Mouse (Mus musculus): ENCODE data around the gene Rab31.

The Rab31 gene

GRCm38 (mm10) chr17:65739874-65740725, 32.5 kb downstream of the Rab31 start:
- no peak for DNase-seq (ENCODE audit: low spot score in 2 of 2)

GRCm38 (mm10) chr17:65737622-65738021, 34.9 kb downstream of the Rab31 start:
- DNase-seq (ENCODE audit: low spot score in 2 of 2): no peak

DNA sequence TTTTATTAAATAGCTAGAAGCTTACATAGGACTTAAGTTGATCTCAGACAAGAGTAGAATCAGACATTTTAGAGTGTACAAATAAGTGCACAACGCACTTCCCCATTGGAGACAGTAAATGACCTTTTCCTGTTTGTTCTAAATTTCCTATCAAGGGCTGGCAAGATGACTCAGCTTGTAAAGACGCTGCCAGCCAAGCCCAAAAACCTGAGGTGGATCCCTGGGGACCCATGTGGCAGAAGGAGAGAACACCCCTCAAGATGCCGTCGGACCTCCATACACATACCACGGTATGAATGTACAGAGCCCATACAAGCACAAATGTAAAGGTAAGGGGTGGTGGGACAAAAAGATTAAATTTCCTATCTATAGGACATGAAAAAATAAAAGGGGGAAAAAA, 35.4 kb downstream of the Rab31 start:
- DNase-seq (ENCODE audit: low spot score in 2 of 2): no peak

DNA sequence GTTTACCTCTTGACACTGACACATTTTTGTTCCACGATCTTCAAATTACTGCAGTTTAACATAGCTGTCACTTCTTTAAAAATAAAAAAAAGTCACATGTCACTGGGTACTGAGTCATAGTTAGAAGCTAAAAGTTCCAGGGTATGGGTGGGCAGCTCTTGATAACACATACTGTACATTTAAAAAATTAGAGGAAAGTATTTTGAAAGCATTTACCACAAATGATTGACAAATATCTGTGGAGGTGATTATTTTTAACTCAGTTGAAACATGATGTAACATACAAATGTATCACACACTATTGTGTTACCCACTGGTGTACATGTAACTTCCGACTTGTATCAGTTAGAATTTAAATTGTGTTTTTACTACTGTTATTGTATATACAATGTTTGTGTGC, 37.5 kb downstream of the Rab31 start:
- no peak for DNase-seq (ENCODE audit: low spot score in 2 of 2)

- no peak for DNase-seq (ENCODE audit: low spot score in 2 of 2)
Measured at GRCm38 (mm10) chr17:65732666-65733065, 39.9 kb downstream of the Rab31 start.

DNA sequence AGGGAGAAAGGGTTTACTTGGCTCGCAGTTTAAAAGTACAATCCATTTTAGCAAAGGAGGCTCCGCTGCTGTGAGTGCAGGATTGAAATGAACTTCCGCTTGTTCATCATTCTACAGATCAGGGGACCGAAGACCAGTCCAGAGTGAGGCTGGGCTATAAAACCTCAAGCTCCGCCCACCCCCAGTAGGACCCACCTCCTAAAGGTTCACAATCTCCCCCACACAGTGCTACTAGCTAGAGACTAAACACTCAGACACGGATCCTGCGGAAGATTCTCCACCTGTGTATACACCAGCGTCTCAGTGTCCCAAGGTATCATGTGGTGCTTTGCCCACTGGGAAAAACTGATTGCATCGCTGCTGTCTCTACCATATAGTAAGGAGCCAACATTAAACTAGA, 40.8 kb downstream of the Rab31 start:
- DNase-seq (ENCODE audit: low spot score in 2 of 2): no peak

- peak in 1 of 2 experiments; percentile 38 for DNase-seq (ENCODE audit: low spot score in 2 of 2)
Measured at GRCm38 (mm10) chr17:65729945-65730741, 42.4 kb downstream of the Rab31 start.

DNA sequence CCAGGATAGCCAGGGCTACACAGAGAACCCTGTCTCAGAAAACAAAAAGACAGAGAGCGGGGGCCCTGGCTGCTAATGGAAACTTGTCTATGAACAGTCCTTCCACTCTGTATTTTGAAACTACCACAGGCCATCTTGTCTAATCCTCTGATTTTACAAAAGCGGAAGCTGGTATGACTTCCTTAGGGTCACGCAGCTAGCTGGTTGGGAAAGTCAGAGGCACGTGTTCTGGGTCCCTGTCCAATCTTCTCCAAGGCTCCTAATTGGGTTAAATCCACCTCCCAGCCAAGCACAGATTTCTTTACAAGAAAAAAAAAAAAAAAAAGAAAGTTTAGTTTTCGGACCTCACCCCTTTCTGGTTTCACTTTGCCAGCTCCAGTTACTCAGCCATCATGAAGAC, 45.8 kb downstream of the Rab31 start:
- DNase-seq (ENCODE audit: low spot score in 2 of 2): no peak

DNA sequence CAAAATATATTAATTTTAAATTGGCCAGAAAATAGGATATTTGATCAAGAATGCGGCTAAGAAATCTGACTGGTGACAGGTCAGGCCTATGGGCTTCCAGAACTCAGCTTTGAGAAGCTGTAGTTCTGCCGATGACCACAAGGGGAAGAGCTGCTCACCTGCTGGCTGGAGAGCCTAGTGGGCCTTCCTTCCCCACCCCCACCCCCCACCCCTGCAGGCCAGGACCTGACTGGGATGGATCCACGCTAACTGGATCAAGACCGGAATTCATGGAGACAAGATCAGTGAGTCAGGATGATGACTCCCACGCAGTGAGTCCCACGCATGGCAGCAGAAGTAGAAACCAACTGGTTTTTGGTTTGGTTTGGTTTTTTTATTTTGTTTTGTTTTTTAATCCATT, 46.3 kb downstream of the Rab31 start:
- peak in 1 of 2 experiments; percentile 45 for DNase-seq (ENCODE audit: low spot score in 2 of 2)

- no peak for DNase-seq (ENCODE audit: low spot score in 2 of 2)
Measured at GRCm38 (mm10) chr17:65725814-65726213, 46.7 kb downstream of the Rab31 start.

- DNase-seq (ENCODE audit: low spot score in 2 of 2): no peak
Measured at GRCm38 (mm10) chr17:65725381-65725780, 47.2 kb downstream of the Rab31 start.

- peak in 1 of 2 experiments; percentile 67 for DNase-seq (ENCODE audit: low spot score in 2 of 2)
Measured at GRCm38 (mm10) chr17:65724254-65724653, 48.3 kb downstream of the Rab31 start.

DNA sequence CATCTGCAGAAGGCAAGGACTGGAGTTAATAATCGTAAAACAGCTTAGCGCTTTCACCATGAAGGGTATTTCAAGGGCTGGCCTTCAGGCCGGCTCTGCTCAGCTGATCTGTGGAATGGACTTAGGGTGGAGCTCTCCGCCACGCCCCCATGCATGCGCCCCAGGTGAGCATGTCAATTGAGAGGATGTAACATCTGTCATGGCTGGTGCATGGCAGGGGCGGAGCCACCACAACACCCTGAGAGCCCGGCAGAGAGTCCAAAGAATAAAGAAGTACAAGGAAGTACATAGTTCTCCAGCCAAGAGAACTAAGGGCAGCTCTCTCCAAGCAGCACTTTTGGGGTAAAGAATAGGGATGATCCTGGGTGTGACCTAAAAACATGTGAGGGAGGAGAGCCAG, 48.9 kb downstream of the Rab31 start:
- peak in 1 of 2 experiments; percentile 68 for DNase-seq (ENCODE audit: low spot score in 2 of 2)

DNA sequence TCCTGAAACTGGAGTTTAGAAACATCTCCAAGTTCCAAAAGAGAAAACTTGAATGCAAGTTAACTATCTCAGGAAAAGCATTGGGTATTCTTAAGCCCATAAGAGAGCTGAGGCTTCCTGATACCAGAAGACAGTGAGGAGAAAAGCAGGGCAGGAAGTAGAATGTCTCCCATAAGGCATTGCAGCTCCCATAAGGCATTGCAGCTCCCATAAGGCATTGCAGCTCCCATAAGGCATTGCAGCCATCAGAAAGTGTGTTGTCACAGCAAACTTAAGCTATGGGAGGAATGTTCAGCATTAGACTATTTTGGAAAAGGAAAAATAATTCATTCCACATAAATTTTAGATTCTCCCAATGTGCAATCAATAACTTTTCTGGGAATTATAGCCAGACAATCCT, 51.2 kb downstream of the Rab31 start:
- DNase-seq (ENCODE audit: low spot score in 2 of 2): no peak

DNA sequence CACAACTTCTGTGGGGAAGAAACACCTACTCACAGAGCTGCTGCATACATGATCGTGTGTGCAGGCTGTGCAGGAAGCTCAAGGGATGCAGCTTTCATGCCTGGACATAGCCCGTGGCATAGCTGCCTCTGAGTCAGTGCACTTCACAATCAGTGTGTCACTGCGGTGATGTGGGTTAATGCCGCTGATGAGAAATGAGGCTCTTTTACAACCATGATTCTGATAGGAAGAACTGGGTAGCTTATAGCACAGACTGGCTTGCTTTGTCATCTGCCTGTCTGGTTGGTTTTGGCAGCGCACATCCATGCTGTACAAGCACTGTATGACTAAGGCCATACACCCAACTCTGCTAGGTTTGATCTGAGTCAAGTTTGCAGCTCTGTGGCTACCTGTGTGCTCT, 52.7 kb downstream of the Rab31 start:
- DNase-seq (ENCODE audit: low spot score in 2 of 2): no peak

DNA sequence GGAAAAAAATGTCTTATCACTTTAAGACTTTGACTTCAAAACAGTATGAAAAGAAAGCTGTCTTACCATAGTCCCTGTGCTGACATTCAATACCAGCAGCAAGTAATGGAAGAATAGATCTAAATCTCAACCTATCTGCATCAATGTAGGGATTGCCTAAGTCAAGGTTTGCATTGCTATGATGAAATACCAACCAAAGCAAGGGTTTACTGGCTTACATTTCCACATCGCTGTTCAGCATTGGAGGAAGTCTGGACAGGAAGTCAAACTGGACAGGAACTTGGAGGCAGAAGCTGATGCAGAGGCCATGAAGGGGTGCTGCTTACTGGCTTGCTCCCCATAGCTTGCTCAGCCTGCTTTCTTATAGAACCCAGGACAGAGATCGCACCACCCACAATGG, 54.0 kb downstream of the Rab31 start:
- DNase-seq (ENCODE audit: low spot score in 2 of 2): no peak

DNA sequence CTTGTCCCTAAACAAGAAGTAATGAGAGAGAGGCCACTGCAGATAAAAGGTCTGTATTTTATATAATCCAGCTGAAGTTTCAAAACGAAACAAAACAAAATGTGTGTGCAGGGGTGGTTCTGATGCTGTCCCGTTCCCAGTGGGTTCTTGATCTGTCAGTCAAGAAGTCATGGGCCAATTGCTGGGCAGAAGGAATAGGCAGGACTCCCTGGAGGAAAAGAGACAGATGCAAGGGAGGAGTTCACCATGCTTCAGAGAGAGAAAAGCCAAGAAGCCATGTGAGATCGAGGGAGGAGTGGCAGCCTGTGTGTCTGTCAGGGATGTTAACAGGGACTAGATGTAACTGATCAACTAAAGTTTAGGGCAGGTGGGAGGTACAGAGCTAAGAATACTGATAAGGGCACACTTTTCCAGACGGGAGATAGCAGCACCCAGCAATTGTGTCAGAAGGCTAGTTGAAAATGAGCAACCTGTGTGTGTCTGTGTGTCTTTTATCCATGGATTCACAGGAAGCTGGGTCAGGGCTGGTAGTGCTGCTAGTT, 54.8 kb downstream of the Rab31 start:
- no peak for DNase-seq (ENCODE audit: low spot score in 2 of 2)

GRCm38 (mm10) chr17:65714060-65714459, 58.5 kb downstream of the Rab31 start:
- no peak for DNase-seq (ENCODE audit: low spot score in 2 of 2)

DNA sequence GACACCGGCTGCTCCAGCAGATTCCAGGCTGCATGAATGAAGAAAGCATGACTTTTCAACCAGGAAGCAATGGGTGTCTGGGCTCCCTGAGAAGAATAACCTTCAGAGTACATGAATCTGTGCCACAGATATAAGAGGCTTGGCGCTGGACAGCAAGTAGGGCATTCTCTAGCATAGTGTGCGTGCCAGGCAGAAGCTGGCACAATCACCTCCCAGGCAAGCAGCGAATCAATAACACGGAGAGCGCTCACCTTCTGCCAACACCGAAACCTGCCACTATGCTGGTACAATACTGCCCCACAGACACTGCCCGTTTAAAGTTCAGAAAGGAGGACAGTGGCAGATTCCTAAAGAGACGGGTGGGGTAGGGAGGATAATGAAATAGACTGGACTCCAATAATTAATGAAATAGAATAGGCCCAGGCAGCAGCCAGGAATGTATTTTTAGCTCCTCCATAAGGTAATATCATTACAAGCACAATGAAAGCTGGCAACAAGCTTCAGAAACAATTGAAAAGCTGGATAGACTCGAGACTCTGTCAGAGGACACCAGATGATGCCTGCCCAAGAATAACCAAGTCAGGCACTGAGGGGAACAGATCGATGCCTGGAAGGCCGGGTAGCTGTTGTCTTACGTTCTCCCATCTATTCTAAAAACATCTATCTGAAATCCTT, 59.6 kb downstream of the Rab31 start:
- no peak for DNase-seq (ENCODE audit: low spot score in 2 of 2)

DNA sequence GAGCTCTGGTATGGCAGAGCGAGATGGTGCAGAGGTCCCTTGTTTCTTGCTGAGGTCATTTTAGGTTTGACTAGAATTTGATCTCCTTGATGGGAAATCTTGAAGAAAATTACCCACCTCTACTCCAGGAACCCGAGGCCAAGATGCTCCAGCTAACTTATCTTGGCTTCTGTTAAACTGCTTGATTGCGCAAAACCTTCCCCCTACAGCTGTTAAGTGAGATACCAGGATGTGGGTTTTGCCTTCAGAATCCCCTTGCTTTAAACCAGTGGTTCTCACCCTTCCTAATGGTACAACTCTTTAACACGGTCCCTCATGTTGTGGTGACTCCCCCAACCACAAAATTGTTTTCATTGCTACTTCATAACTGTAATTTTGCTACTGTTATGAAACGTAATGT, 60.8 kb downstream of the Rab31 start:
- DNase-seq (ENCODE audit: low spot score in 2 of 2): no peak

DNA sequence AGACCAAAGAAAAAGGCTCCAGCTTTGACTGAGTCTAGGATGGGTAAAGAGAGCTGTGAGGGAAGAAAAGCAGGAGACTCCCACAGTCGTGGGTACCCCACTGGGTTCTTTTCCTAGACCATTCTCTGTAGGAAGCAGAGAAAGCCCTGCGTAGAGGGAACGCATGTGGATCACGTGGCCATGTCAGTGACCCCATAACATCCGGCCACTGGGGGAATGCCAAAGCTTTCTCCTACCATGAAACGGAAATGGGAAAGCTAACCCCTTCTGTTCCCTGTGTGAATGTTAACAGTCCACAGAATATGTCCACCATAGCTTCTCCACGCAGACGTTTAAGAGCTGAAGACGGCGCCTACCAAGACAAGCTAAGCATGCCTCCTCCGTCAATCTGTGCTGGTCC, 62.0 kb downstream of the Rab31 start:
- DNase-seq (ENCODE audit: low spot score in 2 of 2): no peak

GRCm38 (mm10) chr17:65706220-65706619, 66.3 kb downstream of the Rab31 start:
- peak; percentile 32 to 76 for DNase-seq (ENCODE audit: low spot score in 2 of 2)
